Mouse (Mus musculus) activated CD4-positive, CD25-positive, alpha-beta regulatory T cell, adult 4 months (primary cell): Measurements from ENCODE around the gene Spag9. TPM values are rescaled to one million over a fixed set of nuclear protein-coding genes. Genes with fewer than 3 reads are reported as not detected.

Source experiments
- ATAC-seq: one replicate; pipeline ENCODE4 v1.8.0; 2017
- polyA plus RNA-seq, 2 experiments: library from polyadenylated mRNA; unstranded; fragments of 100-300 nt; shearing (Covaris generic); gene quantifications; one replicate each; pipeline ENCODE4 v1.2.1; 2017

The Spag9 gene
- polyA plus RNA-seq, 2 experiments from 2014 or later = 17.2 to 18.7 TPM

DNA sequence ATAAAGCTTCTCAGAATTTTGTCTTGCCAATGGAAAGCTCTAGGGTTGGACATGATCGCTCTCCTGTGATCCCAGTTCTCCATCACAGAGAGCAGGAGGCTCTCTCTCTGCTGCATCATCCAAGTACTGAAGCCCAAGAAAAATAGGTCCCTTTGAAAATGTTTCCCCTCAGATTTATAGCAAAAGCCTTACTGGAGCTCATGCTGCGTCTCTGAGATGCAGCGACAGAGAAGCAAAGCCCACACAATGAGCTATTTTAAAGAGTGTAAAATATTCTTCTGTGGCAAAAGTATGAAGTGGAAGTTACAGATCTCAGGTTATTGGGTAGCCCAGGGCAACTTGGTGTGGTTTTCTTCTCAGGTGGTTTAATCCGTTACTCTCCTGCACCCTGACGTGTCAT lies 68.0 kb downstream of the Spag9 start:
- ATAC-seq = no peak

DNA sequence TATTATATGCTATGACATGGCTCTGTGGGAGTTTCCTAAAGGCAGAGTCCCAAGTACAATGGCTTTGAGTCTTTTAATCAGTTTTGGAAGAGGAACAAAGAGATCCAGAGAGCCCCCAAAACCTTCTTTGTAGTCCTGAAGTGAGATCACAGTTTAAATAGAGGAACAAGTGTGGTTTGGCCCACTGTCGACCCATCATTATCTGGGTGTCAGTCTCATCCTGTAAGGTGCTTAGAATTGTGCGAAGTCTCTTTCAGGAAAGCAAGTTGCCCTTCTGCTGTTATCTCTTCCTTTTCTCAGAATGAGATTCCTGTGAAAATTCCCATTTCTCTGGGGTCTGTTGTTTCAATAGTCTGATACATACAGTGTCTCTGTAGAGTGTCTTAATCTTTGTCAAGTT lies 74.6 kb downstream of the Spag9 start:
- ATAC-seq = no peak

DNA sequence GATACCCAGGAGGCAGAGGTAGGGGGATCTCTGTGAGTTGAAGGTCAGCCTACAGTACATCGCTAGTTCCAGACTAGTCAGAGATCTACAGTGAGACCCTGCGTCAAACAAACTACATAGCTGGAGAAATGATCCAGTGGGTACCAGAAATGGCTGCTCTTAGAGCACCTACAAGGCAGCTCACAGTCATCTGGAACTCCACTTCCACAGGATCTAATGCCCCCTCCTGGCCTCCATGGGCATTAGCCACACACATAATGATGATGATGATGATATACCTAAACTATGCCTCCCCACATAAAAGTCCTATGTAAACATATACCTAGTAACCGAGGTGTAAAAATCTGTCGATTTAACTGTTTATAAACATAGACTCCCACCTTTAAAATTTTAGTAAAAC lies 77.4 kb downstream of the Spag9 start:
- no peak for ATAC-seq

DNA sequence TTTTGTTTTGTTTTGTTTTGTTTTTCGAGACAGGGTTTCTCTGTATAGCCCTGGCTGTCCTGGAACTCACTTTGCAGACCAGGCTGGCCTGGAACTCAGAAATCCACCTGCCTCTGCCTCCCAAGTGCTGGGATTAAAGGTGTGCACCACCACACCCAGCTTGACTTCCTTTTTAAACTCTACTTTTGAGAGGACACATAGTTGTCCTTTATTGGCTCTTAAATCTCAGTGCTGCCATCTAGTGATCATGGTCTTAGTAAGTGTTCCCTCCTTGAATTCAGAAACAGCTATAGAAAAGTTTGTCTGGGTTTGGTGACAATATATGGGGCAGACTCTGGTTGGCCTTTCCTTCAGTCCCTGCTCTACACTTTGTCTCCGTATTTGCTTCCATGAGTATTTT lies 91.1 kb downstream of the Spag9 start:
- ATAC-seq = peak; percentile 82

DNA sequence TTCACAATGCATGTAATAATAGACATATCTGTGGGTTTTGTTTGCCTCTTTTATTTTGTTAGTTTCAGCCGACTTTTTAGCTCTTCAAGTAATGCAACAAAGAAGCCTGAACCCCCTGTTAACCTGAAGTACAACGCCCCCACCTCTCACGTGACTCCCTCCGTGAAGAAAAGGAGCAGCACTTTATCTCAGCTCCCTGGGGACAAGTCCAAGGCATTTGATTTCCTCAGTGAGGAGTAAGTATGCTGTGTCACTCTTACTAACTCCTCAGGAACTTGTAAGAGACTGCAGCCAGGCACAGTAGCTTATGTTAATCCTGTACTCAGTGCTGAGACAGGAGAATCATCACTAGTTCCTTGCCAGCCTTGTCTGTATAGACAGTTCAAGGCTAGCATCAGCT lies 94.6 kb downstream of the Spag9 start:
- ATAC-seq = no peak

DNA sequence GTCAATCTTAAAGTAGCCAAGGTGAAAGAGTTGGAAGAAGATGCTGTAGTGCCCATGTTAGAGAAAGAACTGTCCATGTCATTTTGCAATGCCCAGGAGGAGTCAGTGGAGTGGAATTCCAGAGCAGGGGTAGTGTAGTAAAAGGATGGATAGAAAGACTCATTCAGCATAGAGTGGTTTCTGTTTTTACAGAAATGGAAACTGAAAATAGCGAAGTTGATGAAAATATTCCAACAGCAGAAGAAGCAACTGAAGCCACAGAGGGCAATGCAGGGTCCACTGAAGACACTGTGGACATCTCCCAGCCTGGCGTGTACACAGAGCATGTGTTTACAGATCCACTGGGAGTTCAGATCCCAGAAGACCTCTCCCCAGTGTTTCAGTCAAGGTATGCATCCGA lies 101.6 kb downstream of the Spag9 start:
- no peak for ATAC-seq

DNA sequence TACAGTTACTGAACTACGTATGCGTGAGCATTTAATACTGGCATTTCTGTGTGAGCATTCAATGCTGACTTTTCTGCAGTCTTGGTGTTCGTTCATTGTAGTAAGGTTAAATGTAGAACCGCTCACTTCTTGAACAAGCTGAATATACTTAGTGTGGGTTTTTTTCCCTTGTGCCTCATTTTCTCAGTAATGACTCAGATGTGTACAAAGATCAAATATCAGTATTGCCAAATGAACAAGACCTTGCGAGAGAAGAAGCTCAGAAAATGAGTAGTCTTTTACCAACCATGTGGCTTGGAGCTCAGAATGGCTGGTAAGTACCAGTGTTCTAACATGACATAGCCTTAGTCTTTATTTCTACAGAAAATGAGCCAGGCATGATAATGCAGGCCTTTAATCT lies 102.9 kb downstream of the Spag9 start:
- ATAC-seq = no peak

DNA sequence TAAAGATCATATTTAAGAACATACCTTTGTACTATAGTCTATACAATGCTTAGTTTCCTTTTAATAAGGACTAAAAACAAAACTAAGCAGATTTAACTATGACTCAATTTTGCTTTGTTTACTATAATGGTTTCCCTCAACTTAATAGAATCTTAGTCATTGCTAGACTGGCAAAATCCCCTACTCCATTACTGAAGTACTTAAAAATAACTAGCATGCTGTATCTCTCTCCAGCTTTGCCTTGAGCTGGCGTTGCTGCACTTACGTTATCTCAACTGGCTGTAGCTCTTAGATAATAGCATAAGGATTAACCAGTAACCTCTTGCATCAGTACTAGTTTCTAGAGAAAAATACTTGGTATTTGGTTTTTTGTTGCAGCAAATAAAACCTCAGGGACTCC lies 117.9 kb downstream of the Spag9 start:
- peak; percentile 73 for ATAC-seq

DNA sequence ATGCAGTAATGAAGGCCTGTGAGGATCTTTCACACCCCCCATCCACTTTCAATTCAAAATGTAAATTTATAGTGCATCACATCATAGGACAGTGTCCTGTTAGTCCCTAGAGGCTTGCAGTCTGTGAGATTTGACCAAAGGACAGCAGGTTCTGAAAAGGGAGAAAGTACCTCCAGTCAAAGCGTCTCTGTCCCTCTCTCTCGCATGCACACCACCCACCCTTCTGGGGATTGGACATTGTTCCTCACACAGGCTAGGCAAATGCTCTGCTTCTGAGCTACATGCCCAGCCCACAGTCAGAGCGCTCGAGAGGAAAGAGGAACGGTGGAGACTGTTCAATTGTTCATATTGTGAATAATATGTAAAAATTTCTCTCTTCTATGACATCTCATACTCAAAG lies 119.5 kb downstream of the Spag9 start:
- no peak for ATAC-seq

DNA sequence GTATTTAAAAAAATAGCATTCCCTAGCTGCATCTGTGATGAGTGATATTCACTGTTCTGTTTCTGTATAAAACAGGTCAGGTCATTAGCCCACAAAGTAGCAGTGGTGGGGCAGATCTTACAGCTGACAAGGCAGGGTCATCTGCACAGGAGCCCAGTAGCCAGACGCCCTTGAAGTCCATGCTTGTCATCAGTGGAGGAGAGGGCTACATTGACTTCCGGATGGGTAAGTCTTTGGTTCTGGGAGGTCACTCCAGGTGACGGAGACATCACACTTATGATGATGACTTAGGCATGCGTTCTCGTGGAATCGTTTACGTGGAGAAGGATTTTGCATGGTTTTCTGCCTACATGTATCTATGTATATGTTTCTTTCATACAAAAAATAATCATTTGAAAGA lies 120.8 kb downstream of the Spag9 start:
- no peak for ATAC-seq

DNA sequence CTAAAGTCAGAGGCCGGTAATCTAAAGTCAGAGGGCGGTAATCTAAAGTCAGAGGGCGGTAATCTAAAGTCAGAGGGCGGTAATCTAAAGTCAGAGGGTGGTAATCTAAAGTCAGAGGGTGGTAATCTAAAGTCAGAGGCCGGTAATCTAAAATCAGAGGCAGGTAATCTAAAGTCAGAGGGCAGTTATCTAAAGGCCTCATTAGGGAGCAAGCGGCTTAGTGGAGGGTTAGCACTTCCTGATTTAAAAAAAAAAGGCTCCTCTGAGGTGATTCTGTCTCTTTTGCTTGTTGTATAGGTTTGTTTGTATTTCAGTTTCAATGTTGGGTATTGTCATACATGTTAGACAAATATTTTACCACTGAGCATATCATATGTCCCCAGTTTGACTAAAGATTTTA lies 121.9 kb downstream of the Spag9 start:
- no peak for ATAC-seq

DNA sequence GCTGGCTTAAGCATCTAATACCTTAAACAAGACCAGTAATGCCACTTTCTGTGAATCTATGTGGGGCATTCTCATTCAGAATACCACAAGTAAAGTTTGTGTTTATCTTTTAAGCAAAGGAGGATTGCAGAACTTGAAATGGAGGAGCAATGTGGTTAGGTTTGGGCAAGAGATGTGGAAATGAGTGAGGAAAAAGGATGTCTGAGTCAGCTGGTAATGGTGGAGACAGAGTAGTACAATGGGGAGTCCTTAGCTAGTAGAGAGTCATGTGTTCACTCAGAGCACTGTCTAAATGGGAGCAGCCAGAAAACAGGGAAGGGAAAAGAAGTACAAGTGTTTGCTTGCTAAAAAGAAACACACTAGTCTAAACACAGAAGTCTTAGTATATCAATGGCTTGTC lies 122.7 kb downstream of the Spag9 start:
- no peak for ATAC-seq

DNA sequence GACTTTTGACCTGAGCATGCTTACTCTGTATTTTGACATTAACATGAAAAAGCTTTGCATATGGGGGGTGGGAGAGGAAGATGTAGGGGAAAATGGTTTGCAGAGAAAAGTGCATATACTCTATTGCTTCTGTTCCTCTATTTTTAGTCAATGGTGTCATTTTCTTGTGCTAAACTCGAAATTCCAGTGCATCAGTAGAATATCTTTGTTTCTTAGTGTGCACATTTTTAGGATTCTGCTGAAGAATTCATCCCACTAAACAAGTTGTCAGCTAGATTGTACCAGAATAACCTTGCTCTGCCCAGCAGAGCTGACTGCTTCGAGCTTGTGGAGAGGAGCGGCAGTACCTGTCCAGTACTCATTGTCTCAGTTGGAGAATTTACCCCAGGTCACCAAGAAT lies 124.8 kb downstream of the Spag9 start:
- ATAC-seq = no peak

DNA sequence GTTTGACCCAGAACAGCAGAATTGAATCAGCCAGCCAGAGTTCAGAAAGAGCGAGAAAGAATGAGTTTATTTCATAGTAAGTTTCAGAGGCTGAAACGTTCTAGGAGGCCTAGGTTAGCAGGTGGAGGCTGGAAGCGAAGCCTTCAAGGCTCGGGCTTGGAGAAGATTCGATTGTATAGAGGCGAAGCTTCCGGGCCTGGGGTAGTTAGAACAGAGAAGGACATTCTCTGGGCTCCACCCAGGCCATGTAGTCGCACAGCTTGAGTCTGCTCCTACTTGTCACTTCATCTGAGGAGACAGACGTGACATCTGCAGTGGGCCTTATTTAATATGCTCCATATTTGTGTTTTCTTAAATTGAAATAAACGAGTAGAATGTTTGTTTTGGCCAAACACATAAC lies 125.6 kb downstream of the Spag9 start:
- no peak for ATAC-seq

DNA sequence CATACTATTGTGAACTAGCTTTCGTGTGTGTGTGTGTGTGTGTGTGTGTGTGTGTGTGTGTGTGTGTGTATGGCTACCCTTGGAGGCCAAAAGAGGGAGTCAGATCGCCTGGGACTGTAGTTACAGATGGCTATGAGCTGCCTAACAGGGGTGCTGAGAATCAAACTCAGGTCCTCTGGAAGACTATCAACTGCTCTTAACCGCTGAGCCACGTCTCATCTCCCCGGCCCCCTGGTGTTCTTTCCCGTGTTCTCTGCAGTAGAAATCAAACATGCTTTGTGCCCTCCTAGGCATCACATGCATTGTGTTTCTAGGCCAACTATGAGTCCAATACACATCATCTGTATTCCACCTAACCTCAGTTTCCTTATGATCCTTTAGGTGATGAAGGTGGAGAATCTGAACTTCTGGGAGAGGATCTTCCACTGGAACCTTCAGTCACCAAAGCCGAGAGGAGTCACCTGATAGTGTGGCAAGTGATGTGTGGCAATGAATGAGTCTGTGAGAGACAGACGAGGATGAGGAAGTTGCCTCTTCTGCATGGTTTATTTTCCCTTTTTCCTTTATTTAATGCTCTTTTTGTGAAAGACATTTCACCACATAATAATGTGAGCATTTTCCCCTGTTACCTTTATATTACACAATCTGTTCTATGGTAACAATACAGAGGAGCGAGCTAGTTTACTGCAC lies 126.6 kb downstream of the Spag9 start:
- ATAC-seq = no peak

DNA sequence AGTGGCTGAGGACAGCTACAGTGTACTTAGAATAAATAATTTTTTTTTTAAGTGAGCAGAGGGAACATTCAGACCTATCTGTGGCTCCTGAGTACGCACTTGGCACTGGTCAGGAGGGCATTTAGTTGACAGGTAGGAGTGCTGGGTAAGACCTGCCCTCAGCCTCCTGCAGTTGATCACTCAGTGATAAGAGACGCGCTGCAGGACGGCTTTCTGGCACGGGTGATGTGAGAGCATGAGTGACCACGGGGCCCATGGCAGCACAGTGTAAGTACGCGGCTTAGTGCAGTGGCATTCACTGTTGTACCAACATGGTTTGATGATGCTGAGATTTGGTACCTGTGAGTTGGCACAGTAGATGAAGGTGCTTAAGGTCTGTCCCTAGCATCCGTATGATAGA lies 130.8 kb downstream of the Spag9 start:
- ATAC-seq = no peak

DNA sequence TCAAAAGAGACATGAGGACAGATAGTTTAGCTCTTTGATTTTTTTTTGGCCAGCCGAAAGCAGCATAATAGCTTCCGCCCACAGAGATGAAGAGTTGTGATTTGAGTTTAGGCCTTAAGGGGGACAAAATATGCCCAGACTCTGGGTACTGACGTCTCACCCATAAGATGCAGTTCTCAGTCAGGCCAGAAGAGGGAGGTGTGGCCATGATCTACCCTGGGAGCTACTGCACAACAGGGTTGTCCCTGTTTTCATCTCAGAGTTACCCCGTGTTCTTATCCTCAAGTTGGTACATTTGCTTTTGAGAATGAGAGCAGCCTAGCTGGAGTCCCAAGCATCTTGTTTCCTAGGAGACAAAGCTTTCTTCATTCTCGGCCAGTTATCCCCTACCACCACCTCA lies 132.1 kb downstream of the Spag9 start:
- peak; percentile 81 for ATAC-seq

DNA sequence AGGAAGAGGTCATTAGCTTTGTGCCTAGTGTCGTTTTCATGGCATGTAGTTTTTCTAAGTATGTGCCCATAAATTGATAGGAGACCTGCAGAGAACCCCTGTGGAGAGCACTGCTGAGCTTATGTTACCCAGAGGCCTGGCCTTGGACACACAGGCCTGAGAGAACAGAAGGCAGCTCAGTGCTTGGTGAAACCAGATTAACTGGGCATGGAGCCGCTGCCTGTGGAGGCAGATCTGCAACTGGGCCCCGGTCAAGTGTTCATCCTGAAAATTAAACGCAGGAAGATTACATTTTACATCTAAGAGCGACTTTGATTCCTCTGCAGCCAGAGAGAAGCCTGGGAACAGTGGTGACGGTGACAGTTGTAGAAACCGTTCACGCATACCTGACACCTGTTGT lies 132.6 kb downstream of the Spag9 start:
- ATAC-seq = no peak

DNA sequence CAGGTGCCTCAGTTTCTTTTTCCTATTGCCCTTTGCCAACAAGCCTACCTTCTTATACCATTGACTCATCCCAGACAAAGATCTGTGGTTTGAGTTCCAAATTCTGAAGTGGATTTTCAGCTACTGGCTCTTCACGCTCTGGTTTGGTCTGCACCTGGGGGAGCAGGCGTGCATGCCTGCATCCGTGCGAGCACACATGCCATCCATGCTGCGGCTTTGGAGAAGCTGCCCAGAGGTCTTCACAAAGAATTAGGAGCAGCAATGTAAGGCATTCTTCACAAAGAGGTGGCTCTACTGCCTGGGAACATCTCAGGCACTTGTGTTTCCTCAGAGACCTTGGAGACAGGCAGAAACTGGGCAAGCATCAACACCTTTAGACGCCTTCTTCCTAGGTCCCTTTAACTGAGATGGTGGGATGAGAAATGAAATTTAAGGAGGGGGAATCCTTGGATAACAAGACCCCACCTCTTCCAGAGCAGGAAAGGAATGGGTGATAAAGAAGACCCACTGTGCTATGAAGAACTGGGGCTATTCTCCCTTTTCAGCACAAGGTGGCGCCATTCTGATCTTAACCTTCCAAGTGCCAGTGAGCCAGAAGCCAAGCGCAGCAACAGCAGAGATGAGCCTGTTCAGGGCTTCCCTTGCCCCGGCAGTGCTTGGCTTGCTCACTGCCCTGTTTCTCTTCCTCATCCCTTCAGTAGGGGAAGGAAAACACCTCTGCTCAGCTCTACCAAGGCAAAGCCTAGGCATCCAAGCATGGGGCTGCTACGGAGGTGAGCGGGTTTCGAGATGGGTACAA lies 133.6 kb downstream of the Spag9 start:
- peak; percentile 65 for ATAC-seq

DNA sequence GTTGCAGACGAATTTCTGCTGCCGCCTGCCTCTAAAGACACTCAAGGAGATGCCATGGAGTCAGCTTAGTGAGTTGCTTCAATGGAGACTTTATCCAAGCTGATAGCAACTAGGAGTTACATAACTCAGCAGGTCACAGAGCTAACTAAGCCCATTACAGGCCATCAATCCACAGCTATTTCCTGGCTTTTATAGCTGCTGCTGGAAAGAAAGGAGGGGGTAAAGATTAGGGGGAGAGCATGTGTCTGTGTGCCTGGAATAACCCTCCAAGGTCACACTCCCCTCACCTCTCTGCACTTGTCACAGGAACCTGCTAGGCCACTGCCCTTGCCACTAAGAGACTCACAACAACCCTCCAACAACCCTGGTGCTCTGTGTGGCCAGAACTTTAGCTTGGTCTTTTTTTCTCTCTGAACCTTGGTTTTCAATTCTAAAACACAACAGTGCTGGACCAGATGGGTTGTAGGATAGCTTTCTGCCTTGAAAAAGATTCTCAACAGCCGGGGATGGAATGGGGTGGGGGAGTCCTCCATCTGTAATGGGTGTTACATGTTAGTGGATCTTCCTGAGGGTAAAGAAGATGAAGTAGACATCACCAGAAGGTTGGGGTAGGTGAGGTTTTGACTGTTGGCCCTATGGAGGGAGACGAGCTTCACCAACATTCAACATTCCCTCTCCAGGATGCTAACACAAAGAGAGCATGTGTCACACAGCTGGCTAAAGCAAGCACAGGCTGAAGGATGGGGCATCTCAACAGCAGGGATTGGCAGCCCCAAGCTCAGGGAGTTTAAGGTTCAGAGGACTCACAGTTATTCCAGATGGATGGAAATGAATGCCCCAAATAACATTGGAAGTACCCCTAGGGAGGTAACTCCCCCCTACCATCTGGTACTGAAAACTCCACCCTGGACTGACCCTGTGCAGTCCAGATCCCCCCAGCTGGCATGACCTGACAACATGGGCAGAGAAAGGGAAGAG lies 134.5 kb downstream of the Spag9 start:
- ATAC-seq = no peak

DNA sequence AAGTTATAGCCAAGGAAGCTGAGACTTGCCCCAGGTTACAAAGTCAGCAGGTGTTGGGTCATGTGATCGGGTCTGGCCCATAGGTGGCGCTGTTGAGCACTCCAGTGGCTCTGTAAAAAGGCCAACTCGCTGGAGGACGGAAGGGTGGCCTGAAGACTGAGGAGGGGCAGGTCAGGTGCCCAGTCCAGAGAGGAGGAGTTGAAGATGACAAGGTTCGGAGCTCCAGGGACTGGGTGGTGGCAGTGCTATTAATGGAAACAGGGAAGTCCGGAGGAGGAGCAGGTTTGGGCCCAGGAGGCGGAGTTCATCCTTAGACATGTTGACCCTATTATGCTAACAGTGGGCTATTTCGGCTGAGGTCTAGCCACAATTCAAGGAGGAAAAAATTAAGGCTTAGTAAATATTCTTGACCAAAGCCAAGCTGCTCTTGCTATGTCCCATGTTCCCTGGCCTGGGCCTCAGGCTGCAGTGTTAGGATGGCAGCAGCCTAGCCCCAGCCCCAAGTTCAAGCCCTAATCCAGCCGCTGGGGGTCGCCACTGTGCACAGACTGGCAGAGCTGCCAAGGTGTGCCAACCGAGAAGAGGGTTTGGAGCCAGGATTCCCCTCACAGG lies 137.6 kb downstream of the Spag9 start:
- peak; percentile 73 for ATAC-seq

DNA sequence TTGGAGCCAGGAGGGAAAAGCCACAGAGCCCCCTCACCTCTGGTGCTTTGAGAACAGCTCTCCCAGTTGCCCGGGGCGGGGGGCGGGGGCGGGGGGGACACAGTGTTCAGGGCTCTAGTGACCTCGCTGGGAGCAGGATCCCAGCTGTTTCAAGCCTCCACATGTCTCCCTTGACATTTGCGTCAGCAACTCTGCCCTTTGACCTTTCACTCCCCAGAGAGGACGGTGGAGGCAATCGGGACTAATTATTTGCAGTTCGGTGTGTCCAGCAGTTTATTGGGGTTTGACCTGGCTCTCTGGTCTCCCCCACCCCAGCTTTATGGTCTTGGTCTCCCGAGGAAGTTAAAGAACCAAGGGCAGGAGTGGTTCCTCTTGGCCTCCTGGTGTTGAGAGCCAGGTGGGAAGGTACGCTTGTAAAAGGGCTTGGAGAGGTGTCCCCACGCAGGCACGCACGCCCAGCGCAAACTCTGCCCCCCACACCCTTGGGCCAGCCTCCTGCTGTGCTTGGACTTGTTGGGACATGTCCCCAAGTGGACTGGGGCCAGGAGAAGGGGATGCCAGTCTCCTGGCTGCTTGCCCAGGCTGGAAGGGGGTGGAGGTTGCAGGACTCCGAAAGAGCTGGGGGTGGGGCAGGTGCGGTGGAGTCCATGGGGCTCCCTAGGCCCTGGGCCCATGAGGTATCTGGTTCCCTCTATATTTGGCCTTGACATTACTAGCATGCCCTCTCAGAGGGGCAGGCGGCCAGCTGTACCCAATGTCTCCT lies 138.4 kb downstream of the Spag9 start:
- no peak for ATAC-seq
